Mouse (Mus musculus) adrenal gland, adult 18-20 months (tissue): ENCODE measurements at regions not wholly inside any gene's neighbourhood (a gene's known extent, or its start where the extent isn't known, plus 50 kb on each side); places are given as distances from the start of the nearest gene placed in this dataset.

Experiments used
- DNase-seq, 2 experiments: peaks; one replicate each; pipeline ENCODE4 v3.0.0; 2021 to 2022; ENCODE audit warnings: low spot score in 2 of 2

- DNase-seq, result no peak
These were observed 80.8 kb upstream of the Ncam1 start for GRCm38 (mm10) chr9:49879361-49880128.

GRCm38 (mm10) chr9:49874881-49875280, 76.2 kb upstream of the Ncam1 start:
- no peak for DNase-seq

DNA sequence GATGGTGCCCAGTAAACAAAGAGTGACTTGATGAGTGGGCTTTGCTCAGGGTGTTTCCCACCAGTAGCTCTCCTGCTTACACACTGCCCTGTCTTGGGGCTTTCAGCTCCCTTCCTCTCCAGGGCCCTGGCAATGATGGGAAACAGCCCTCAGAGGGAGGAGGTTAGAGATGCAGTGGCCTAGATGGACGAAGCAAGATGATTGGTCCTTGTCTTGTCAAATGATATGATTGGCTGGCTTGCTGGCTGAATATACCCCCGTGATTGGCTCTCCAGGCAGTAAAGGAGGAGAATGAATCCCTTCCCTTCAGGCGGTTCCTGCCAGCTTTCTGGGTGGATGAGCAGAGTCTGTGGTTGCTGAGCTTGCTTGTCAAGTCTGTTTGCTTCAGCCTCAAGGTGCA, 74.8 kb upstream of the Ncam1 start:
- DNase-seq, result no peak

GRCm38 (mm10) chr9:49851522-49851921, 52.8 kb upstream of the Ncam1 start:
- no peak for DNase-seq

DNA sequence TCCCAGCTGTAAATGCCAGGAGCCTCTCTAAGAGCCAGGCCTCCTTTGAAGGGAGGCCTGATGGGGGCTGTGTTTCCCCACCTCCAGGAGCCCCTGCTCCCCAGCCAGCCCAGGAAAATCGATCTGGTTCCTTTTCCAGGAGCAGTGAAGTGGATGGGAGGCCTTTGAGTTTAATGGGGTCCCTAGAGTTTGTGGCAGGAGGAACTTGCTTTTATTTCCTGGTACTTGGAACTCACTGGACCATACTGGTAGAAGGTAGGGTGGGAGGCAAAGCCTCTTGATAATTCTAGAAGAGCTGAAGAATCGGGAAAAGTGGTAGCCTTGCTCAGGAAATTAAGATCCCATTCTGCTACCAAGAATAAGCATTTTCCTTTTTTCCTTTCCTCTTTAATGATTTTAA, 50.7 kb upstream of the Ncam1 start:
- DNase-seq, result no peak

DNA sequence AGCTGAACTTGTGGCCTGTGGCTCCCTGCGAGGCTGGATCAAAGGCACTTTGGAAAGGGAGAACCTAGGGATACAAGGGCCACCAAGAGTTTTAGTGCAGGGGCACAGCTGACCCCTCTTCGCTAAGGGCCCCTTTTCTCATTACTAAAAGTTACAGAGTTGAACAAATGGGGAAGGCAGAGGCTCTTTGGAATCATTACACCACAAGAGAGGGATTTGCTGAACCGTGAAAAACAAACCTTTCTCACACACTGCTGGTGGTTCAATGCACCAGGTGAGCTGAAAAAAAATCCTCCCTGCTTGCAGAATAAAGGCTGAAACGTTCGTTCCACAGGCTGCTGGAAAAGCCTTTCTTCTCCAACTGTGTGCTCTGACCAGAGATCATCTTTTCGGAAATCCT, 50.2 kb upstream of the Ncam1 start:
- no peak for DNase-seq
